Mouse (Mus musculus) CH12.LX (cell line): ENCODE results near the gene Racgap1. TPM values are rescaled to one million over a fixed set of nuclear protein-coding genes. Genes with fewer than 3 reads are reported as not detected.

Experiments used
- DNase-seq: peaks from one replicate; pipeline ENCODE4 v3.0.0-alpha.2; 2013; ENCODE audit errors: extremely low read depth
- H3K27ac ChIP-seq: 2 replicates; pipeline ENCODE4 v1.5.1; 2012; ENCODE audit warnings: low read depth, mild to moderate bottlenecking, control low read depth, moderate library complexity; ENCODE audit not compliant: insufficient read depth
- H3K27me3 ChIP-seq: replicated peaks from 2 replicates; pipeline ENCODE3; 2012; ENCODE audit warnings: inconsistent platforms
- H3K36me3 ChIP-seq, 2 experiments: replicated peaks in 1 of 2; 2 replicates each; pipeline versions ENCODE3 to v1.6.1; 2012; ENCODE audit warnings: inconsistent platforms in 1 of 2, low read length in 1 of 2, mild to moderate bottlenecking in 1 of 2, mixed read lengths in 1 of 2, moderate library complexity in 1 of 2; ENCODE audit not compliant: control insufficient read depth in 1 of 2, insufficient read depth in 1 of 2
- H3K4me1 ChIP-seq, 2 experiments: 2 replicates each; pipeline ENCODE4 v1.6.1; 2012; ENCODE audit warnings: inconsistent platforms in 1 of 2, moderate library complexity in 1 of 2; ENCODE audit not compliant: insufficient read depth in 2 of 2, control insufficient read depth in 1 of 2
- H3K4me2 ChIP-seq: 2 replicates; pipeline ENCODE4 v1.6.1; 2012; ENCODE audit warnings: low read depth, mild to moderate bottlenecking, control low read depth; ENCODE audit not compliant: poor library complexity, insufficient read depth, severe bottlenecking
- H3K4me3 ChIP-seq, 3 experiments: fragments of 150-350 bp in 1 of 3; sonication (generic) in 1 of 3; replicated peaks in 1 of 3; 2 replicates each; pipeline versions ENCODE3 to v1.5.1; 2011 to 2012; ENCODE audit warnings: low read depth in 2 of 3, low read length in 2 of 3, mild to moderate bottlenecking in 2 of 3, moderate library complexity in 2 of 3, control low read depth in 1 of 3, improper control_type of control experiment in 1 of 3, inconsistent platforms in 1 of 3, mixed read lengths in 1 of 3; ENCODE audit not compliant: poor library complexity in 1 of 3
- H3K79me2 ChIP-seq: replicated peaks from 2 replicates; pipeline ENCODE4 v1.6.1; 2012; ENCODE audit warnings: mild to moderate bottlenecking, moderate library complexity; ENCODE audit not compliant: control insufficient read depth, poor library complexity, insufficient read depth, severe bottlenecking; ENCODE audit errors: extremely low read depth
- H3K9ac ChIP-seq: 2 replicates; pipeline ENCODE4 v1.6.1; 2012; ENCODE audit warnings: low read depth, mild to moderate bottlenecking, control low read depth, moderate library complexity; ENCODE audit not compliant: insufficient read depth
- H3K9me3 ChIP-seq: replicated peaks from 2 replicates; pipeline ENCODE3; 2012; ENCODE audit warnings: low read length, inconsistent platforms, mixed read lengths
- BHLHE40 ChIP-seq: IDR thresholded peaks from 2 replicates; pipeline ENCODE4 v1.6.1; 2011; ENCODE audit warnings: mild to moderate bottlenecking, low read depth, low read length, improper control_type of control experiment
- CHD1 ChIP-seq: IDR thresholded peaks from 2 replicates; pipeline ENCODE4 v1.6.1; 2012; ENCODE audit warnings: low read depth, low read length, improper control_type of control experiment, inconsistent platforms
- CHD2 ChIP-seq: IDR thresholded peaks from 2 replicates; pipeline ENCODE4 v1.6.1; 2011; ENCODE audit warnings: low read length, improper control_type of control experiment
- ELF1 ChIP-seq: IDR thresholded peaks from 2 replicates; pipeline ENCODE4 v1.6.1; 2014; ENCODE audit warnings: low read depth, mild to moderate bottlenecking, inconsistent platforms, low read length, improper control_type of control experiment
- ETS1 ChIP-seq: conservative IDR thresholded peaks from 2 replicates; pipeline ENCODE4 v1.6.1; 2012; ENCODE audit warnings: low read depth, mild to moderate bottlenecking, inconsistent platforms, low read length, improper control_type of control experiment, moderate library complexity
- HCFC1 ChIP-seq: IDR thresholded peaks from 2 replicates; pipeline ENCODE4 v1.6.1; 2012; ENCODE audit warnings: low read depth, mild to moderate bottlenecking, inconsistent platforms, low read length, improper control_type of control experiment
- JUN ChIP-seq: IDR thresholded peaks from 2 replicates; pipeline ENCODE4 v1.6.1; 2011; ENCODE audit warnings: low read depth, mild to moderate bottlenecking, low read length, improper control_type of control experiment, moderate library complexity; ENCODE audit not compliant: insufficient read depth
- JUND ChIP-seq: conservative IDR thresholded peaks from 2 replicates; pipeline ENCODE4 v1.6.1; 2011; ENCODE audit warnings: low read depth, low read length, improper control_type of control experiment
- KAT2A ChIP-seq: IDR thresholded peaks from 2 replicates; pipeline ENCODE4 v1.6.1; 2012; ENCODE audit warnings: low read length, improper control_type of control experiment, inconsistent platforms; ENCODE audit not compliant: insufficient replicate concordance
- MAFK ChIP-seq: IDR thresholded peaks from 2 replicates; pipeline ENCODE4 v1.6.1; 2011; ENCODE audit warnings: low read length, improper control_type of control experiment; ENCODE audit not compliant: insufficient replicate concordance
- MAZ ChIP-seq: IDR thresholded peaks from 2 replicates; pipeline ENCODE4 v1.6.1; 2012; ENCODE audit warnings: low read depth, mild to moderate bottlenecking, inconsistent platforms, low read length, improper control_type of control experiment, moderate library complexity
- NELFE ChIP-seq: IDR thresholded peaks from 2 replicates; pipeline ENCODE4 v1.6.1; 2011; ENCODE audit warnings: low read depth, low read length, improper control_type of control experiment
- NRF1 ChIP-seq: IDR thresholded peaks from 2 replicates; pipeline ENCODE4 v1.6.1; 2014; ENCODE audit warnings: low read depth, mild to moderate bottlenecking, inconsistent platforms, low read length, improper control_type of control experiment, moderate library complexity
- POLR2A ChIP-seq: IDR thresholded peaks from 2 replicates; pipeline ENCODE4 v1.6.1; 2011; ENCODE audit warnings: low read depth, mild to moderate bottlenecking, improper control_type of control experiment, low read length
- RAD21 ChIP-seq: IDR thresholded peaks from 2 replicates; pipeline ENCODE4 v1.6.1; 2011; ENCODE audit warnings: low read depth, mild to moderate bottlenecking, low read length, improper control_type of control experiment, moderate library complexity
- TCF12 ChIP-seq: IDR thresholded peaks from 2 replicates; pipeline ENCODE4 v1.6.1; 2014; ENCODE audit warnings: low read depth, mild to moderate bottlenecking, inconsistent platforms, low read length, improper control_type of control experiment
- USF2 ChIP-seq: conservative IDR thresholded peaks from 2 replicates; pipeline ENCODE4 v1.6.1; 2011; ENCODE audit warnings: low read depth, low read length, improper control_type of control experiment
- ZC3H11A ChIP-seq: IDR thresholded peaks from 2 replicates; pipeline ENCODE4 v1.6.1; 2012; ENCODE audit warnings: low read depth, mild to moderate bottlenecking, inconsistent platforms, low read length, improper control_type of control experiment
- ZMIZ1 ChIP-seq: IDR thresholded peaks from 2 replicates; pipeline ENCODE4 v1.6.1; 2012; ENCODE audit warnings: low read depth, mild to moderate bottlenecking, inconsistent platforms, low read length, improper control_type of control experiment
- ZNF384 ChIP-seq: IDR thresholded peaks from 2 replicates; pipeline ENCODE4 v1.6.1; 2012; ENCODE audit warnings: low read depth, low read length, improper control_type of control experiment, inconsistent platforms
- dilution Hi-C: fragments of 300-500 bp; cut with MboI; formaldehyde crosslinking; loops from 2 replicates; pipeline ENCODE4 v1.14.3; 2020; ENCODE audit warnings: low sequenced_read_pairs; ENCODE audit not compliant: extremely low pct_unique_long_range_greater_than_20kb, extremely low pct_ligation_motif_present
- in situ Hi-C: fragments of 300-500 bp; cut with MboI; formaldehyde crosslinking; loops from 3 replicates; pipeline ENCODE4 v1.14.3; 2019; ENCODE audit warnings: low sequenced_read_pairs, low pct_ligation_motif_present, low pct_unique_long_range_greater_than_20kb, mixed read lengths
- polyA plus RNA-seq: library from polyadenylated mRNA; unstranded; fragments of >175 nt; gene quantifications from 2 replicates; pipeline ENCODE4 v1.2.1, GENCODE M21; 2012; ENCODE audit warnings: low read depth; ENCODE audit not compliant: insufficient read length
- total RNA-seq, 2 experiments: library from RNA; depleted of rRNA; stranded (reverse); fragments of 300-350 nt in 1 of 2; fragments of >200 nt in 1 of 2; gene quantifications; 2 replicates each; pipeline ENCODE4 v1.2.3; 2012 to 2014

Racgap1 gene
- total and polyA plus RNA-seq, 3 experiments, result 97.9 to 131 (median 130) TPM

DNA sequence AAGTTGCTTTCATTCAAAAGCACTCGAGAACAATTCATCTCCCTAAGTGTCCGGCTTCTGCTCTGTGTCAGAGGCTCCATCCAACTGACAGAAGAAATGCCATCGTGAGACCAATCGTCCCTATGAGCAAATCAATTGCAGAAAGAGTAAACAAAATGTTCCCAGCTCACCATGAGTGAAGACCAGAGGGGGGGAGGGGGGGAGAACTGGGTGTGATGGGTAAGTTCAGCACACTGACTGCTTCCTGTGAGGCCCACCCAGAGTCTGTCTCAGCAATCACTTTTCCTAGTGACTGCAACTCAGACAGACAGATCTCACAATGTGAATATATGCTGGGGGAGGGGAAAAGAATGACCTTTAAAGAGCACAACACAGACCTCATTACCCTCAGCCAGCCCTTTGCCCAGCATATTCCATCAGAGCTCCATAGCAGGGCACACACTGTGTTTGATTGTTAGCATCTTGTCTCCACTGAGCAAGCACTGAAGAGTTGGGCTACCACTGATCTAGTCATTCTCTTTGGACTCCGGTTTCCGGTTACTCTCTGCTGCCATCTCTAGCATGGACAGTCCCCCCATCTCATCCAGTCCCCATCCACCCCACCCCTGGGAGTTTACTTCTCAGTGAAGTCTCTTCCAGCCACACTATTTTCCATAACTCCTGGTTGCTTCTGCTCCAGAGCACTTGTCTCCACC lies 2.2 kb downstream of the Racgap1 start:
- dilution Hi-C loops, result no loop called here
- Histone ChIP-seq H3K27me3 (peaks cover 3% of the 10 kb centered on the region), H3K4me3 (peak overlapping the region in 1 of 3 experiments; percentile 70), H3K4me2 (peak overlapping the region; percentile 85), H3K4me1 (peaks cover 18 to 75% of the 10 kb centered on the region in 2 experiments), H3K36me3 (peaks cover 0 to 13% of the 10 kb centered on the region in 2 experiments), H3K9ac (peak overlapping the region; percentile 59), H3K9me3 (no peaks in the 10 kb centered on the region), H3K79me2 (peaks cover 65% of the 10 kb centered on the region), H3K27ac (0 out of 2 replicates have a peak overlapping the region, but pooled peaks have one; percentile 21)
- in situ Hi-C loops, result no loop called here
- TF ChIP-seq MAFK (no peak), BHLHE40 (no peak), JUN (no peak), ETS1 (no peak), USF2 (no peak)
- no peak for DNase-seq

DNA sequence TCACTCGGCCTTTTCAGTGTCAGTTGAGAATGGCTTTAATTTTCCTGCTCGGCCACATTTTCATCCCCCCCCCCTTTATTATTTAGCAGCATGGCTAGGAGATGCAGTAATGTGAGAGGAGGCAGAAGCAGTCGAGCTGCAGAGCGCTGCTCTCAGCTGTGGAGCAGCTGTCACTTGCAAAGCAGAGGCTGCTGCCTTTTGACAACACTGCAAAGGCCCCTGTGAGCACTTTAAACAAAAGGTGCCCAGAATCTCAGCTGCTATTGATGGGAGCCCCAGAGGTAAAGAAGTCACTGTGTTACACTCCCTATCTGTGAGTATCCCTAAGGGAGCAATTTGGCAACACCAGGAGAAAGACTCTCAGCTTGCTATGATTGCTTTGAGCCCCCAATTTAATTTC lies 3.1 kb downstream of the Racgap1 start:
- peak overlapping the region; percentile 75; the same call in 1 of the 2 replicates for H3K4me2 ChIP-seq
- peaks cover 0 to 14% of the 10 kb centered on the region in 2 experiments for H3K36me3 ChIP-seq
- peaks cover 18 to 84% of the 10 kb centered on the region in 2 experiments for H3K4me1 ChIP-seq
- H3K79me2 ChIP-seq, result peaks cover 74% of the 10 kb centered on the region
- no peaks in the 10 kb centered on the region for H3K27me3 ChIP-seq
- no peak overlapping the region for H3K4me3 ChIP-seq
- no peak overlapping the region for H3K9ac ChIP-seq
- H3K27ac ChIP-seq, result no peak overlapping the region
- H3K9me3 ChIP-seq, result no peaks in the 10 kb centered on the region
- in situ Hi-C loops (no loop called here), dilution Hi-C loops (no loop called here)
- TF ChIP-seq RAD21 (no peak), MAFK (no peak), ETS1 (no peak), CHD2 (no peak), BHLHE40 (no peak), POLR2A (no peak), NELFE (no peak), ELF1 (no peak), NRF1 (no peak), ZMIZ1 (no peak), JUN (no peak), MAZ (no peak), TCF12 (no peak), ZC3H11A (no peak), CHD1 (no peak), JUND (no peak), KAT2A (no peak), HCFC1 (no peak), ZNF384 (no peak)
- DNase-seq, result no peak
